Mouse (Mus musculus) right cerebral cortex, postnatal 14 days (tissue): Measurements from ENCODE around the gene Ifitm2.
"Not testable (repeated sequence)": the region's sequence is repeated elsewhere in the genome, so short reads cannot be mapped to it uniquely, and the experiment has no call there.

Experiments
- DNase-seq: peaks from one replicate; pipeline ENCODE4 v3.0.0; 2022

Ifitm2 gene

DNA sequence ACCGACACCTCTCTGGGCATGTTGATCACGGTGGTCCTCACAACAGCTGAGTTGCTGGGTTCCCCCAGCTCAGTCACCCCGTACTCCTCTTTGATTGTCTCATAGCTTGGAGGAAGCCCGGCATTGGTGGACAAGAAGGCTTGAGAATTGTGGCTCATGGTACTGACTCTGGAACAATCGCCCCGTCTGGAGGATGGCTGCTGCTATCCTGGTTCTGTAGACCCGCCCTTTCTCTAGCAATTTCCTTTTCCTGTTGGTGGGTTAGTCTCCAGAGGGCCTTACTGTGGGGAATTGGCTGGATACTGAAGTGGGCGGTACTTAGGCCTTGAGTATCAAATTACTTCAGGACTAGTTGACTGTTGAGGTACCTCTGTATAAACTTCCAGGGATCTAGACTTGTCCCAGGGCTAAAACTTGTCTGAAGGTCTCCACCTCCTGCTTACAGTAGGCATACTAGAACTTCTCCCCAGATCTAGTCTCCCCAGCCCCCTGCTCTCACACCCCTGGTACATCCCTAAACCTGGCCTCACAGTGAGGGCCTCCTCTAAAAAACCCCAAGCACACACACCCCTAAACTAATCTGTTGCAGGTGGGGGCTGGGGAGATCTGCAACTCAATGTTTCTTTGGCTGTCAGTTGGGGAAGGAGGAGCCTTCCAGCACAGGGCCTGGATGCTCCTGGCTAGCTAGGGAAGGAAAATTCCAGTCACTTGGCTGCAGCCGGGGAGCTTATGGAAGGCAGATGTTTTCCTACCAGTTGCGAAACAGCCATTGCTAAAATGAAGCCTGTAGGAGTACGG, at the start of gene Ifitm2, which contains the start of gene Gm45717:
Ifitm2 (minus strand) TSS at position 230 of the 798 bp plus-strand sequence.
Gm45717 (minus strand) TSS at position 180 of the 798 bp plus-strand sequence.
- no peak for DNase-seq

- DNase-seq = no peak
Measured at GRCm38 (mm10) chr7:141003248-141004010, 47.6 kb upstream of the Ifitm2 start.

GRCm38 (mm10) chr7:141000881-141001708, 45.3 kb upstream of the Ifitm2 start:
- no peak for DNase-seq

DNA sequence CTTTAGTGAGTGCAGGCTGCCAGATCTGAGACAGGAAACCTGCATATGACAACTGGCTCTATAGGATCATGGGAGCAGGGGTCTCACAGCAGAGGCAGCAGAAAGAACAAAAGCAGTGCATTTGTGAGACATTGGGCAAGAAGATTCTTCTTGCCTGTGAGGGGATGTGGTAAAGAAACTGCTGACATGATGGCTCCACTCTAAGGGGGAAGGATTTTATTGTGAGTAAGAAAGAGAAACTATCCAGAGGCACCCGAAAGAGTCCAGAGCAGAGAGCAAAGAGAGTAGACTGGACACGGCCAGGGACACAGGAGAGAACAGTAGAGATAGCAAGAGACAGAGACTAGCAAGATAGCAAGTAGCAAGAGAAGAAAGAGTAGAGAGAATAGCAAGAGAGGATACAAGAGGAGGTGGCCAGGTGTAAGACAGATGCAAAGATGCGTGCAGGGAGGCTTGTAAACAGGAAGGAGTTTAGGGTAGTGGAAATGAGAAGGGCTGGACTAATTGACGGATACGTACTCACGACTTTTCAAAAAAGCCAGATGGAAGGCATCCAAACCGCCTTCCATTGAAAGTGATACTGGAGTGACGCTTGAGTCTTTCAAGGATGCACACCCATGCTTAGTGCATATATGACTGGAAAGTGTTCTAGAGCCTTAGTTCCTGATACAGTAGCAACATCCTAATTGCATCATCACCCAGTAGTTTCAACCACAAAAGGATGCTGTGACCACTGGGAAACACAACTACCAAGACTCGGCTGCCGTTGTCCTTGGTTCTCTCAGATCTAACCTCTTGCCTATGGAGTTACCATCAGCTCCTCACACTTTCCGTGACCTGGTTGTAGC, 43.3 kb upstream of the Ifitm2 start:
- no peak for DNase-seq

DNA sequence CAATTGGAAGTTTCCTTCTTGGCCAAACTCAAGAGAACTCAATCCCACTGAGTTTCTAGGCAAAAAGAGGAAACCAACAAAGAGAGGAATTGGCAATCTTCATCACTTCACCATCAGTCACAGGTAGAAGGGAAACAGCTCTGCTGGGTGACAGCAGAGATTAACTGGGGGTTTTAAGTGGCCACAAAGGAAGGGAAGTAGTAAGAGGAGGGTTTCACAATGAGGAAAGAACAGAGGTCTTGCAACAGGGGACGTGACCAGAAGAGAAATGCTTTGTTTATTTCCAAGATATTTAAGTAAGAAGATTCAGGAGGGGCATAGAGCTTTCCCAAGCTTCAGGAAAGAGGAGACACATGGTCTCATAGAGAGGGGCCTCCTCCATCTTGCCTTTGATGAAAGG, 42.0 kb upstream of the Ifitm2 start:
- DNase-seq = no peak

- no peak for DNase-seq
Measured at GRCm38 (mm10) chr7:140991117-140991689, 35.4 kb upstream of the Ifitm2 start.

DNA sequence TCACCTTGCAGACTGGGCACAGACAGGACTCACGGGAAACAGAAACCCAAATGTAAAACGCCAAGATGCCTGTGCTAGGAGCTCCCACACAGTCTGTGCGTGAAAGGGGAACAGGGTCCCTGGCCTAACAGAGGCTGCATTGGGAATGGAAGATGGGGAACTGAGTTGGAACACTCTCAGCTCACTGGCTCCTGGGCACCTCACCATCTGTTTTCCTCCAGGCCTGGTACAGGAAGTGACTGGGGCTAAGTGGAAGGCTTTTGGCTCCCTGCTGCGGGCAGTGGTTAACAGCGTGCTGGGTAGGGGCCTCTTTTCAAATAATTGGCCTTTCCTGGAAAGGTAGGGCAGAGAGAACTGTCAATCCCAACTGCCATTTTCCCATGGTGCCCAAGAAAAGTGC, 34.8 kb upstream of the Ifitm2 start:
- DNase-seq = no peak

GRCm38 (mm10) chr7:140990185-140990584, 34.4 kb upstream of the Ifitm2 start:
- DNase-seq = no peak

DNA sequence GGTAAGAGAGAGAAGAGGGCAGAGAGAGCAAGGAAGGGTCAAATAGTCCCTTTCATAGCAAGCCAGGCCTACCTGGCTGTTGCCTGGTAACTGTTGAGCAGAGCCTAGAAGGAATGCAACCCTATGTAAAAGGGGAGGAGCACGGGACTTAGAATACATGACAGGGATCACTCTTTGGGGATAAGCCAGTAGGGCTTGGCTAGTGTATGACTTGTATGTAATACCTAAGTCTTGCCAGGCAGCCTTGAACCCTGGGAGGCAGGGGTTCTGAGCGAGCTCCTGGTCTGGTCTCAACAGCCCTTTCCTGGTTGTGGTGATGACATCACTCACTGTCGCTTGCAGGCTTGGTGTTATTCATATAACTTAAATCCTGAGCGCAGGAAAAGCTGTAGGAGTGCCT, 33.2 kb upstream of the Ifitm2 start:
- no peak for DNase-seq

DNA sequence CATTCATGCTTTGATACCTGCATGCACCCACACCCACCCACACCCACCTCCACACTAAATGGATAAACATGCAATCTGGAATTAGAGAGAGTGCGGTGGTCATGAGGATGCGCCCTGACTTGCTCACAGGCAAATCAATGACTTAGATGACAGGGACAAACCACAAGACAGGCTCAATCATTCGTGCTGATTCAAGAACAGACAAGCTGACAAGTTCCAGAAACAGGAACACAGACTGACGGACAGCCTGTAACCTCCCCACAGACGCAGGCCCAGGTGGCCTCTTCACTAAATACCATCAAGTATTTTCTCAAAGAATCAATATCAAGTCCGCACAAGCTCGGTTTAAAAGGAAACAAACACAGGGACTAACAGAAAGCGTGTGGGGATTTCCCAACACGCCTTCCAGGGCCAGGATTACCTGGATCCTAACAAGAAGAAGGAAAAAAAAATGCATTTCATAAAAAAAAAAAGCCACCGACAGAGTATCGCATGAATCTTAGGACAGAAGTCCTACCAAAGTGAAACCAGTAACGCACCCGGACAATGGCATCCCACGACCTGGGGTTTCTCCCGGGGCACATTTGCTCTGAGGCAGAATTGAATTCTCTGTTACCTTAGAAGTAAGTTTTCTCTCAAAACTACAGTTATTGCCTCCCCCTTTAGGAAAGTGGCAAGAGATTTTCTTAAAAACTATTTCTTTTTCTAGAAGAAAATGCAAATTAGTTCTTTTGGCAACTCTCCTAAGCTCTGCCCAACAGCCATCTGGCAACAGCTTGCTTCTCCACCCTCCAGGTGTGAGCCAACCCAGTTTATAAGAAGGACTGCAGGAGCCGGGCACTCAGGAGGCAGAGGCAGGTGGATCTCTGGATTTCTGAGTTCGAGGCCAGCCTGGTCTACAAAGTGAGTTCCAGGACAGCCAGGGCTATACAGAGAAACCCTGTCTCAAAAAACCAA, 31.7 kb upstream of the Ifitm2 start:
- no peak for DNase-seq

DNA sequence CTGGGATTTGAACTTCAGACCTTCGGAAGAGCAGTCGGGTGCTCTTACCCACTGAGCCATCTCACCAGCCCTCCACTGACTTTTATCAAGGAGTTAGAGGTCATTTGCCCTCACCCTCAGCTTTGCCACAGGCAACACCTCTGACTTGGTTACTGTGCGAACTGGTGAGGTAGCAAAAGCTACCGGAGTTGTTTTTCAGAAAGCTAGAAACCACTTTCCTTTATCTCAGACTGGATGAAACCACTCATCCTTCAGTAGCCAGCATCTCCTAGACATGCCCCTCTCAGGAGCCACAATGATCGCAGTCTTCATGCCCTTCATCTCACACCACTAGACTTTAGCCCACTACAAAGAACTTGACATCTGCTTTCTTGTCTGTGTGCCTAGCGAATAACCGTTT, 27.2 kb upstream of the Ifitm2 start:
- DNase-seq = no peak

DNA sequence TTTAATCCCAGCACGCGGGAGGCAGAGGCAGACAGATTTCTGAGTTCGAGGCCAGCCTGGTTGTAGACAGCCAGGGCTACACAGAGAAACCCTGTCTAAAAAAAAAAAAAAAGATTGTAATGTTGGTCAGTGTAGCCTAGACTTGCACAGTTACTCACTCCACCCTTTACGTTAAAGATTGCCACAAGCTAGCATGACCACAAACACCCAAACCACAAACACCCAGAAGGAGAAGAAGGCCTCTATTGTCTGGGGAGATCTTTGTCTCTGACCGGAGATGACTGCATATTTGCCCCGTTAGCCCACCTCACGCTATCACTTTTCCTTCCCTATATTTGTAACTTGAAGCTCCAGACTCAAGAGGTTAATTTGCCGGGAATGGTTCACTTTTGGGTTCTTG, 25.9 kb upstream of the Ifitm2 start:
- DNase-seq = no peak

- not testable (repeated sequence) for DNase-seq
Measured at GRCm38 (mm10) chr7:140976720-140977119, 20.9 kb upstream of the Ifitm2 start.

- no peak for DNase-seq
Measured at GRCm38 (mm10) chr7:140975465-140975864, 19.7 kb upstream of the Ifitm2 start.

- DNase-seq = no peak
Measured at GRCm38 (mm10) chr7:140974940-140975339, 19.2 kb upstream of the Ifitm2 start.

DNA sequence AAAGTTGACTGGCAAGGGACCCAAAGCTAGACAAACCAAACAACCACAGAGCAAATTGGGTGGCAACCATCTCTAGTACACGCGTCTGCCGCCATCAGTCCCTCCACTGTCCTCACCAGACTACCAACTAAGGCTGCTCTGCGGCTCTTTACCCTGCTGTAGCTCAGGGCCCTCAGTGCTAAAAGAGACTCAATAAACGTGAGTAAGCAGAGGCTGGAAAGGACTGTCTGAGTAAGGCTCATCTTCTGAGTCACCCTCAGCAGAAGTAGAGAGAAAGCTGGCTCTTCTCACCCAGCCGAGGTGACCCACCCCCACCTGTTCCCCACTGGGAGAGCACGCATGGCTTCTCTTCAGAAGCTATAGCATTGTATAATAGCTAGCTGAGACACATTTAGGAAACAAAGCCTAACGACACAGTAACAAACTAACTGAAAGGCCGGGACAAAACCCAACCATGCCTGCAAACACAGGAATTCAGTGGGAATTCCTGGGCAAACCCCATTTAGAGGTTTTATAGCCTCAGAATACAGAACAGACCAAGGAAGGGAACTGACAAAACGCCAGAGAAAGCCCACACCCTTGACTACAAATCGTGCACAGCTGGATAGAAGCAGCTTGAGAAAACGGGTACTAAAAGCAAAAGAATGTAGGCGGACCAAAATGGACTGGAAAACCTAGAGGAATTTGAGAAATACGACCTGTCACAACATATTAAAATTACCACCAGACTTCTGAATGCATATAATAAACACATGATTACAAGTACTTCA, 17.8 kb upstream of the Ifitm2 start:
- DNase-seq = no peak

- DNase-seq = no peak
Measured at GRCm38 (mm10) chr7:140971479-140972171, 15.8 kb upstream of the Ifitm2 start.

- no peak for DNase-seq
Measured at GRCm38 (mm10) chr7:140970931-140971330, 15.1 kb upstream of the Ifitm2 start.

DNA sequence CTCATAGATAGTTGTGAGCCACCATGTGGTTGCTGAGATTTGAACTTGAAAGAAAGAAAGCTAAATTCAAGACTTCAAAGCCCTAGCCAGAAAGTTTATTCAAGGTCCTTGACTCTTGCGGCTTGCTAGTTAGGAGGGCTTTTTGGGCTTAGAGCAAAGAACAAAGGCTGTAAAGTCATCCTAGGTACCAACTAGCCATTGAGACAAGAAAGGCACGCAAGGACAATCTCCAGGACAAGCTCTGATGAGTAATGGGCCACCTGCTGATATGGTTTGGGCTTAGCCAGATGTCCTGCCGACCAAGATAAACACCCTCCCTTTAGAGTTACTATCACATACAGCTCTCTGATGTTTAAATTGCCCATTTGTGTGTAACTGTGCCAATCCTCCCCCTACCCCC, 12.9 kb upstream of the Ifitm2 start:
- not testable (repeated sequence) for DNase-seq
